Mouse (Mus musculus): ENCODE measurements around the gene Lmx1b. TPM values are rescaled to one million over a fixed set of nuclear protein-coding genes. Genes with fewer than 3 reads are reported as not detected.

The Lmx1b gene
- polyA plus RNA-seq, 1 experiment = not detected

GRCm38 (mm10) chr2:33544781-33545566, 95.3 kb downstream of the Lmx1b start:
- no peaks in the 10 kb centered on the region for H3K79me2 ChIP-seq (ENCODE audit: control insufficient read depth, insufficient read depth)
- H3K36me3 ChIP-seq (ENCODE audit: control insufficient read depth, insufficient read depth) = no peaks in the 10 kb centered on the region
- peaks cover 64% of the 10 kb centered on the region for H3K27me3 ChIP-seq (ENCODE audit: control insufficient read depth, insufficient read depth, insufficient read length)
- no peak overlapping the region for H3K4me3 ChIP-seq
- H3K4me2 ChIP-seq (ENCODE audit: low read depth) = no peak overlapping the region
- H3ac ChIP-seq (ENCODE audit: control insufficient read depth, insufficient read length) = no peak overlapping the region
- TF ChIP-seq SRF (IDR thresholded peaks at IDR 0.05; ENCODE audit: control insufficient read depth, insufficient read length, low read depth) = no peak
- no peak for TF ChIP-seq POLR2A (IDR thresholded peaks at IDR 0.05; ENCODE audit: insufficient read length, low read depth)
- TF ChIP-seq MYOG (IDR thresholded peaks at IDR 0.05; ENCODE audit: control insufficient read depth in 1 of 3, insufficient read depth in 1 of 3, insufficient read length in 2 of 3, low read depth in 2 of 3) = no peak
- no peak for TF ChIP-seq MYOD1 (IDR thresholded peaks at IDR 0.05; ENCODE audit: control insufficient read depth in 1 of 3, insufficient read length in 2 of 3, low read depth in 2 of 3)
- TF ChIP-seq TCF12 (IDR thresholded peaks at IDR 0.05; ENCODE audit: insufficient read depth, poor library complexity, severe bottlenecking) = no peak
- TF ChIP-seq E2F4 (IDR thresholded peaks at IDR 0.05; ENCODE audit: insufficient read depth) = no peak
- no peak for TF ChIP-seq USF1 (IDR thresholded peaks at IDR 0.05; ENCODE audit: low read depth)
- TF ChIP-seq REST (IDR thresholded peaks at IDR 0.05; ENCODE audit: insufficient read depth, insufficient read length) = no peak
- no peak for TF ChIP-seq MAX (IDR thresholded peaks at IDR 0.05; ENCODE audit: low read depth)
- TF ChIP-seq POLR2AphosphoS2 (IDR thresholded peaks at IDR 0.05; ENCODE audit: insufficient read length, low read depth) = no peak
- no peak for TF ChIP-seq TCF3 (IDR thresholded peaks at IDR 0.05; ENCODE audit: insufficient read length, low read depth)

GRCm38 (mm10) chr2:33544203-33544762, 96.0 kb downstream of the Lmx1b start:
- peaks cover 64% of the 10 kb centered on the region for H3K27me3 ChIP-seq (ENCODE audit: control insufficient read depth, insufficient read depth, insufficient read length)
- TF ChIP-seq REST (IDR thresholded peaks at IDR 0.05; ENCODE audit: insufficient read depth, insufficient read length) (no peak), TCF12 (IDR thresholded peaks at IDR 0.05; ENCODE audit: insufficient read depth, poor library complexity, severe bottlenecking) (no peak), POLR2A (IDR thresholded peaks at IDR 0.05; ENCODE audit: insufficient read length, low read depth) (no peak), CEBPB (IDR thresholded peaks at IDR 0.05; ENCODE audit: insufficient read depth, poor library complexity, severe bottlenecking) (no peak), MYOD1 (IDR thresholded peaks at IDR 0.05; ENCODE audit: control insufficient read depth in 1 of 3, insufficient read length in 2 of 3, low read depth in 2 of 3) (no peak), POLR2AphosphoS2 (IDR thresholded peaks at IDR 0.05; ENCODE audit: insufficient read length, low read depth) (no peak), TCF3 (IDR thresholded peaks at IDR 0.05; ENCODE audit: insufficient read length, low read depth) (no peak), E2F4 (IDR thresholded peaks at IDR 0.05; ENCODE audit: insufficient read depth) (no peak)
- no peak overlapping the region for H3ac ChIP-seq (ENCODE audit: control insufficient read depth, insufficient read length)
- no peak overlapping the region for H3K4me3 ChIP-seq
- no peaks in the 10 kb centered on the region for H3K79me2 ChIP-seq (ENCODE audit: control insufficient read depth, insufficient read depth)
- H3K36me3 ChIP-seq (ENCODE audit: control insufficient read depth, insufficient read depth) = no peaks in the 10 kb centered on the region
- H3K4me2 ChIP-seq (ENCODE audit: low read depth) = no peak overlapping the region

- Histone ChIP-seq H3K79me2 (ENCODE audit: control insufficient read depth, insufficient read depth) (no peaks in the 10 kb centered on the region), H3K4me2 (ENCODE audit: low read depth) (no peak overlapping the region), H3K4me3 (no peak overlapping the region), H3ac (ENCODE audit: control insufficient read depth, insufficient read length) (no peak overlapping the region), H3K27me3 (ENCODE audit: control insufficient read depth, insufficient read depth, insufficient read length) (peaks cover 64% of the 10 kb centered on the region), H3K36me3 (ENCODE audit: control insufficient read depth, insufficient read depth) (no peaks in the 10 kb centered on the region)
- TF ChIP-seq POLR2AphosphoS2 (IDR thresholded peaks at IDR 0.05; ENCODE audit: insufficient read length, low read depth) = no peak
- TF ChIP-seq MYOD1 (IDR thresholded peaks at IDR 0.05; ENCODE audit: control insufficient read depth in 1 of 3, insufficient read length in 2 of 3, low read depth in 2 of 3) = no peak
- no peak for TF ChIP-seq SRF (IDR thresholded peaks at IDR 0.05; ENCODE audit: control insufficient read depth, insufficient read length, low read depth)
- no peak for TF ChIP-seq E2F4 (IDR thresholded peaks at IDR 0.05; ENCODE audit: insufficient read depth)
- TF ChIP-seq TCF3 (IDR thresholded peaks at IDR 0.05; ENCODE audit: insufficient read length, low read depth) = no peak
- TF ChIP-seq MAX (IDR thresholded peaks at IDR 0.05; ENCODE audit: low read depth) = no peak
- no peak for TF ChIP-seq REST (IDR thresholded peaks at IDR 0.05; ENCODE audit: insufficient read depth, insufficient read length)
- TF ChIP-seq USF1 (IDR thresholded peaks at IDR 0.05; ENCODE audit: low read depth) = no peak
- TF ChIP-seq POLR2A (IDR thresholded peaks at IDR 0.05; ENCODE audit: insufficient read length, low read depth) = no peak
- no peak for TF ChIP-seq CEBPB (IDR thresholded peaks at IDR 0.05; ENCODE audit: insufficient read depth, poor library complexity, severe bottlenecking)
- no peak for TF ChIP-seq TCF12 (IDR thresholded peaks at IDR 0.05; ENCODE audit: insufficient read depth, poor library complexity, severe bottlenecking)
- TF ChIP-seq MYOG (IDR thresholded peaks at IDR 0.05; ENCODE audit: control insufficient read depth in 1 of 3, insufficient read depth in 1 of 3, insufficient read length in 2 of 3, low read depth in 2 of 3) = no peak
Observed at GRCm38 (mm10) chr2:33543429-33544202, 96.7 kb downstream of the Lmx1b start.

GRCm38 (mm10) chr2:33542696-33543428, 97.4 kb downstream of the Lmx1b start:
- no peaks in the 10 kb centered on the region for H3K79me2 ChIP-seq (ENCODE audit: control insufficient read depth, insufficient read depth)
- H3ac ChIP-seq (ENCODE audit: control insufficient read depth, insufficient read length) = no peak overlapping the region
- no peak overlapping the region for H3K4me3 ChIP-seq
- H3K27me3 ChIP-seq (ENCODE audit: control insufficient read depth, insufficient read depth, insufficient read length) = peaks cover 64% of the 10 kb centered on the region
- no peak for TF ChIP-seq TCF12 (IDR thresholded peaks at IDR 0.05; ENCODE audit: insufficient read depth, poor library complexity, severe bottlenecking)
- TF ChIP-seq POLR2A (IDR thresholded peaks at IDR 0.05; ENCODE audit: insufficient read length, low read depth) = no peak
- no peak for TF ChIP-seq MYOG (IDR thresholded peaks at IDR 0.05; ENCODE audit: control insufficient read depth in 1 of 3, insufficient read depth in 1 of 3, insufficient read length in 2 of 3, low read depth in 2 of 3)
- no peak for TF ChIP-seq MAX (IDR thresholded peaks at IDR 0.05; ENCODE audit: low read depth)
- no peak for TF ChIP-seq POLR2AphosphoS2 (IDR thresholded peaks at IDR 0.05; ENCODE audit: insufficient read length, low read depth)
- TF ChIP-seq CEBPB (IDR thresholded peaks at IDR 0.05; ENCODE audit: insufficient read depth, poor library complexity, severe bottlenecking) = no peak
- TF ChIP-seq SRF (IDR thresholded peaks at IDR 0.05; ENCODE audit: control insufficient read depth, insufficient read length, low read depth) = no peak
- no peak overlapping the region for H3K4me2 ChIP-seq (ENCODE audit: low read depth)
- H3K36me3 ChIP-seq (ENCODE audit: control insufficient read depth, insufficient read depth) = no peaks in the 10 kb centered on the region

Measured in myocyte (in vitro differentiated cells).